Mouse (Mus musculus) embryonic fibroblast, embryonic 13.5 days (primary cell): ENCODE measurements around the gene Nol3. TPM values are rescaled to one million over a fixed set of nuclear protein-coding genes. Genes with fewer than 3 reads are reported as not detected.

Experiments
- H3K27ac ChIP-seq: 2 replicates; pipeline ENCODE4 v1.5.1; 2012; ENCODE audit warnings: low read length, control low read depth, inconsistent platforms; ENCODE audit not compliant: insufficient read depth
- H3K4me1 ChIP-seq: 2 replicates; pipeline ENCODE4 v1.6.1; 2011; ENCODE audit warnings: low read length; ENCODE audit not compliant: control insufficient read depth, insufficient read depth
- H3K4me3 ChIP-seq: 2 replicates; pipeline ENCODE4 v1.5.1; 2011; ENCODE audit warnings: mild to moderate bottlenecking, control low read depth, low read length; ENCODE audit not compliant: insufficient read depth
- CTCF ChIP-seq: IDR thresholded peaks from 2 replicates; pipeline ENCODE4 v1.5.1; 2011; ENCODE audit warnings: mild to moderate bottlenecking, control low read depth, low read length, moderate library complexity, borderline replicate concordance; ENCODE audit not compliant: insufficient read depth
- POLR2A ChIP-seq: IDR thresholded peaks from 2 replicates; pipeline ENCODE4 v1.6.1; 2011; ENCODE audit warnings: low read depth, mild to moderate bottlenecking, control low read depth, low read length, moderate library complexity
- polyA plus RNA-seq: library from polyadenylated mRNA; stranded (reverse); fragments of >200 nt; gene quantifications from 2 replicates; pipeline ENCODE4 v1.2.4, GENCODE M21; 2011; ENCODE audit warnings: low read depth; ENCODE audit not compliant: missing spikeins, insufficient read length

The Nol3 gene
- polyA plus RNA-seq, 1 experiment, result 3.0 TPM

DNA sequence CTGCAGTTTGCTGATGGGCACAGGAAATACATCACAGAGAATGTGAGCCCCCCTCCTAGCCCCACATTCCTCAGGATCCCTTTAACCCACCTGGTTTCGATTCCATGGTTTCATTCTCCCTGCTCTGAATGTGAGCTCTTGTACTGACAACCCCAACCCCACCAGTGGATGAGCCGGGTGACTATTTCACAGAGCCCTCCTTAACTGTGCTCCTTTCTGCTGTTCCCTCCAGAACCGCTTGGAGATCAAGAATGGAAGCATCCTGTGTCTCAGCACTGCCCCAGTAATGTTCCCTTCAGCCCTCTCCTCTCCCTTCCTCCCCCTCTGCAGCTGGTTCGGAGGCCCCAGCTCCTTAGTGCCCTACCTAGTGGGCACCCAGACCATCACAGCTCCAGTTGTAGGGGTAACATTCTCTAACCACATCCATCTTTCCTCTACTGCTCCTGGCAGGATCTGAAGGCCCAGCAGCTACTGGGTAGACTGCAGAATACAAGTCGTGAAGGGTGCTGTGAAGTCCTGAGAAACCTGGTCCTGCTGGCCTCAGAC, 30.3 kb downstream of the Nol3 start:
- no peak overlapping the region for H3K4me3 ChIP-seq
- no peak overlapping the region for H3K27ac ChIP-seq
- TF ChIP-seq CTCF, result no peak
- TF ChIP-seq POLR2A, result no peak
- H3K4me1 ChIP-seq, result peaks cover 10% of the 10 kb centered on the region

DNA sequence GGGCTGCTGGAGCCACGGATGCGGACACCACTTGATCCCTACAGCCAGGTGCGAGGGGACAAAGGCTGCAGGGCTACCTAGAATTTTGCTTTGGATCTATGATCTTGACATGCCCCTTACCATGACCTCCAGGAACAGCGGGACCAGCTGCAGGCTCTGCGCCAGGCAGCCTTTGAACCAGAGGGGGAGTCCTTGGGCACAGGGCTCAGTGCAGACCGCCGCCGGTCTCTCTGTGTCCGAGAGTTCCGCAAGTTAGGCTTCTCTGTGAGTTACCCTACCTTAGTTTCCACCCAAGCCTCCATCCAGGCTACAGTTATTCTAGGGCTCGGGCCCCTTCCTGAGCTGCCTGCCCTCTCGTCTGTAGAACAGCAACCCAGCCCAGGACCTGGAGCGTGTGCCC, 31.7 kb downstream of the Nol3 start:
- Histone ChIP-seq H3K4me3 (no peak overlapping the region), H3K27ac (no peak overlapping the region), H3K4me1 (peaks cover 10% of the 10 kb centered on the region)
- TF ChIP-seq CTCF (no peak), POLR2A (no peak)

DNA sequence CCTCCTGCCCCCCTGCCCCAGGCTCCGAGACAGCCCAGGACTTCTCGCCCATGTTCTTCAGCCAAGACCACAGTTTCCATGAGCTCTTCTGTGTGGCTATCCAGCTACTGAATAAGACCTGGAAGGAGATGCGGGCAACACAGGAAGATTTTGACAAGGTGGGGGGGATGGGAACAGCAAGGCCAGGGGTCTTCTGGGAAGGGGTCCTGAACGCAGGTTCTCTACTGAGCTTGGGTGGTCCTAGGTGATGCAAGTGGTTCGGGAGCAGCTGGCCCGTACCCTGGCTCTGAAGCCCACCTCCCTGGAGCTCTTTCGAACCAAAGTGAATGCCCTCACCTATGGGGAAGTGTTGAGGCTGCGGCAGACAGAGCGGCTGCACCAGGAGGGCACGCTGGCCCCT, 32.5 kb downstream of the Nol3 start:
- no peak for TF ChIP-seq CTCF
- no peak for TF ChIP-seq POLR2A
- Histone ChIP-seq H3K27ac (no peak overlapping the region), H3K4me3 (no peak overlapping the region), H3K4me1 (peaks cover 10% of the 10 kb centered on the region)

- Histone ChIP-seq H3K4me1 (peaks cover 4% of the 10 kb centered on the region), H3K4me3 (no peak overlapping the region), H3K27ac (no peak overlapping the region)
- no peak for TF ChIP-seq POLR2A
- TF ChIP-seq CTCF, result no peak
Observed at GRCm38 (mm10) chr8:105309142-105309847, 33.4 kb downstream of the Nol3 start.

DNA sequence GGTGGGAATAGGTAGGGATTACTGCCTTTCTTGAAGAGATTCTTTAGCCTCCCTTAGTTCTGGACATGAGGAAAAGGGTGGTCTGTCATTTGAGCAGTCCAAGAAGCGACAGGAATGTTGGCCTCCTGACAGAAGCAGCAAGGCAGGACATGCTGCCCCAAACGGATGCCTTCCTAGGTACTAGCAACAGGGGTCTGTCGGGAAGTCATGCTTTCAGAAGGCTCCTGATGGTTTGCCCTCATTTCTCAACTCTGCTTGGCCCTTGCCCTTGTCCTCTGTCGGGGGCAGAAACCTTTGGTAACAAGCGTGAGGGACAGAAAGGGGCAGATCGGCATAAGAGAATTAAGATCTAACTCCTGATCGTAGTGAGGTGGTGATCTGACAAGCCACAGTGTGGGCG, 34.2 kb downstream of the Nol3 start:
- no peak overlapping the region for H3K27ac ChIP-seq
- H3K4me3 ChIP-seq, result no peak overlapping the region
- TF ChIP-seq CTCF (no peak), POLR2A (no peak)
- no peaks in the 10 kb centered on the region for H3K4me1 ChIP-seq

DNA sequence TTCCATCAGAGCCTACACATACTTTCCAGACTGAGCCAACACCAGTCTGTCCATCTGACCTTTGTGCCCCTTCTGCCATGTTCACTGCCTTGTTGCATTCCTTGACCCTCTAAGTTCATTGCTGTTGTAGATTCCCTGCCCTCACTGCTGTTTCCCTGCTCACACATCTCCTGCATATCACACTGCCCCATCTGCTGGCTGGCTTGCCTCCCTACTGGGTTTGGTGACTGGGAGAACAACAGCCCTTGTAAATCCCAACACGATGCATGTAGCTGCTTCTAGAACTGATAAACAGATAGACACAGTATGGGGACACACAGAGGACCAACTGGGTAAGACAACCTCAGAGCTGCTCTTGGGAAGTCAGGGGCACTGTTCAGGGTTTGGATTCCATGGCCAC, 35.8 kb downstream of the Nol3 start:
- Histone ChIP-seq H3K4me3 (no peak overlapping the region), H3K27ac (no peak overlapping the region), H3K4me1 (no peaks in the 10 kb centered on the region)
- TF ChIP-seq CTCF (no peak), POLR2A (no peak)

- Histone ChIP-seq H3K4me1 (no peaks in the 10 kb centered on the region), H3K4me3 (no peak overlapping the region), H3K27ac (no peak overlapping the region)
- TF ChIP-seq CTCF (no peak), POLR2A (no peak)
Observed at GRCm38 (mm10) chr8:105312891-105313481, 37.0 kb downstream of the Nol3 start.

DNA sequence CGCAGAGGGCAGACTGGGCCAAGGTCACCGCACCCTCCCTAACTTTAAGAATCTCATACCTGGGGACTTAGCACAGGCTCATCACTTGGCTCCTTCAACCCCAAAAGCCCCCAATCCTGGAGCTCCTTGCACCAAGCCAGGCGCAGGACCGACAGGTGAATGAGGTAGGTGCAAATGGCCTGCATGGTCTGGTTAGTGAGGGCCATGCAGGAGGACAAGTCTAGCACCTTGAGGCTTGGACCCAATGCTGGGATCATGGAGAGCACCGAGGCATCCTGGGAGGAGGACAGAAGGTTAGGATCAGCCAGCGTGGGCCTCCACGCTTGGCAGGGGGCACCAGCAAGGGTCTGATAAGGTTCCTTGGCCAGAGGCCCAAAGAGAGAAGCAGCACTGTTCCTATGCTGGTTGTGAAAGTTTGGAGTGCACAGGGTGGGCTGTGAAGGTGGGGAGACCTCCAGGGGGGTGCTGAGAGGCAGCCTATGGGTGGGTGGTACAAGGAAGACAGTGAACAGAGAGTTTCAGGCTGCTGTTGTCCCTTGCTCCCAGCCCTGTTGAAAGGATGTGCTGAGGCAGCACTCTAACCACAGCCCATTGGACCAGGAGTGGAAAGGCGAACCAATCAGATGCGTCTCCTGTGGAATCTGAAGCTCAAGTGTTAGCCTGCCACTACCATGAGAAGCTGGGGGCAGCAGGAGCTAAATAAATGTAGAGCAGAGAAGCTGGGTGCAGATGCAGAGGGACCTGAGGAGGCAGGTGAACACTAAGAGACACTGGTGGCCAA, 37.9 kb downstream of the Nol3 start:
- Histone ChIP-seq H3K4me3 (no peak overlapping the region), H3K4me1 (no peaks in the 10 kb centered on the region), H3K27ac (no peak overlapping the region)
- TF ChIP-seq CTCF (no peak), POLR2A (no peak)

- no peak overlapping the region for H3K4me3 ChIP-seq
- no peaks in the 10 kb centered on the region for H3K4me1 ChIP-seq
- TF ChIP-seq POLR2A (no peak), CTCF (no peak)
- H3K27ac ChIP-seq, result no peak overlapping the region
Observed at GRCm38 (mm10) chr8:105315073-105315769, 39.3 kb downstream of the Nol3 start.

- Histone ChIP-seq H3K4me3 (no peak overlapping the region), H3K4me1 (no peaks in the 10 kb centered on the region), H3K27ac (no peak overlapping the region)
- TF ChIP-seq CTCF (no peak), POLR2A (no peak)
Observed at GRCm38 (mm10) chr8:105317941-105318340, 42.0 kb downstream of the Nol3 start.
